Mouse (Mus musculus) bone marrow macrophage, adult 2 months (primary cell): Measurements from ENCODE around the gene Megf9.

ENCODE experiments used
- CTCF ChIP-seq: IDR thresholded peaks from 2 replicates; pipeline ENCODE4 v1.5.1; 2012; ENCODE audit warnings: low read depth, mild to moderate bottlenecking, low read length, moderate library complexity
- POLR2A ChIP-seq: IDR thresholded peaks from 2 replicates; pipeline ENCODE4 v1.6.1; 2012; ENCODE audit warnings: mild to moderate bottlenecking, low read depth, low read length, borderline replicate concordance

GRCm38 (mm10) chr4:70446774-70447173 lies 88.0 kb downstream of the Megf9 start:
- no peak for TF ChIP-seq CTCF
- TF ChIP-seq POLR2A: no peak
